Mouse (Mus musculus): ENCODE results near the gene Cdx2. TPM values are rescaled to one million over a fixed set of nuclear protein-coding genes. Genes with fewer than 3 reads are reported as not detected.

Gene Cdx2
- total RNA-seq, 1 experiment = 5.4 TPM

DNA sequence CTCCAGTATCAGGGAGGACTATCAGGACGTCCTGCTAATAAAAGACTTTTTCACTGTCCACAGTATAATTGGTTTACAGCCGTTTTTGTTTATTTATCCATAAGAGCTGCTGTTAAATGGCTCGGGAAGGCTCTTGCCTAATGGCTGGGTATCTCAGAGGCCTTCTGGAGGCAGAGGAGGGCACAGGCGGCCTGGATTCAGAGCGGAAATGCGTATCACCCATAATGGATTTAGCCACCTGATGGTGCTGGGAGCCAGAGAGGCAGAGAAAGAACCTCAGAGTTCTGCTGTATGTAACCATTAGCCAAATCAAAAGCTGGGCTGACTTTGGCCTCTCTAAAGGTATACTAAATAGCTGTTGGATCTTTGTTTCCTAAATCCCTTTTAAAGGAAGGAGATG lies 39.6 kb downstream of the Cdx2 start:
- H3K36me3 ChIP-seq (ENCODE audit: control insufficient read depth, insufficient read depth, low read length, poor library complexity, severe bottlenecking) = no peaks in the 10 kb centered on the region
- H3K27ac ChIP-seq (ENCODE audit: insufficient read depth, low read depth, low read length, poor library complexity, severe bottlenecking) = no peak overlapping the region
- no peaks in the 10 kb centered on the region for H3K4me1 ChIP-seq (ENCODE audit: control insufficient read depth in 2 of 2, insufficient read depth in 2 of 2, low read length in 2 of 2, poor library complexity in 1 of 2)
- in situ Hi-C loops (cut with MboI; ENCODE audit: low sequenced_read_pairs in 2 of 2, unreplicated experiment in 2 of 2) = loop anchor here in 1 of 2 experiments (5.0 kb wide), 1 partner anchor 75 kb away; no protein-coding TSS in a partner anchor
- H3K9me3 ChIP-seq (ENCODE audit: control insufficient read depth, insufficient read depth, low read depth, low read length) = no peaks in the 10 kb centered on the region
- TF ChIP-seq CHD2 (IDR thresholded peaks at IDR 0.05; ENCODE audit: low read depth, low read length) = no peak
- TF ChIP-seq ZC3H11A (IDR thresholded peaks at IDR 0.05; ENCODE audit: borderline replicate concordance, low read depth, low read length) = no peak
- TF ChIP-seq MAFK (IDR thresholded peaks at IDR 0.05; ENCODE audit: insufficient read depth, low read depth, low read length) = no peak
- TF ChIP-seq ZNF384 (IDR thresholded peaks at IDR 0.05; ENCODE audit: low read depth, low read length) = no peak
- TF ChIP-seq HCFC1 (IDR thresholded peaks at IDR 0.05; ENCODE audit: borderline replicate concordance, insufficient read depth, low read length) = no peak
- no peak overlapping the region for H3K9ac ChIP-seq (ENCODE audit: insufficient read depth, low read depth, low read length, poor library complexity, severe bottlenecking)
- no peak for DNase-seq (ENCODE audit: low read depth, low spot score)
- no peak overlapping the region for H3K4me3 ChIP-seq (ENCODE audit: insufficient read depth in 1 of 2, low read depth in 1 of 2, low read length in 2 of 2, poor library complexity in 1 of 2, severe bottlenecking in 1 of 2)

DNA sequence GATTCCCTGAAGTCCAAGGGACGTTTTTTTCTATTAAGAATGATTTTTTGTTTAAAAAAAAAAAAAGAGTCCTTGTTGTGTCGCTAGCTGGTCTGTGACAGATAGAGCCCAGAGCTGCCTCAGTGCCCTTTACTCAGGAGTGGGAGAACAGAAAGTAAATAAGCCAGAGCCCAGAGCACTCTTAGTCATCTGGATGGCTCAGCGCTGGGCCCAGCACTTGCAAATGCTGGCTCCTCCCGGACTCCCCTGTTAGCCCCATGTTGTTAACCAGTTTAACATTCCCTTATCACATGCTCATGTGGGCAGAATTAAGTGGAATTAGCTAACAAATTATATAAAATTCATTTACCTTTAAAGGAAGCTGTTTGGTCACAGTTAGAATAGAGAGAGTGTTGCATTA lies 43.1 kb downstream of the Cdx2 start:
- Histone ChIP-seq H3K9me3 (ENCODE audit: control insufficient read depth, insufficient read depth, low read depth, low read length) (no peaks in the 10 kb centered on the region), H3K27ac (ENCODE audit: insufficient read depth, low read depth, low read length, poor library complexity, severe bottlenecking) (no peak overlapping the region), H3K36me3 (ENCODE audit: control insufficient read depth, insufficient read depth, low read length, poor library complexity, severe bottlenecking) (no peaks in the 10 kb centered on the region), H3K4me1 (ENCODE audit: control insufficient read depth in 2 of 2, insufficient read depth in 2 of 2, low read length in 2 of 2, poor library complexity in 1 of 2) (no peaks in the 10 kb centered on the region), H3K4me3 (ENCODE audit: insufficient read depth in 1 of 2, low read depth in 1 of 2, low read length in 2 of 2, poor library complexity in 1 of 2, severe bottlenecking in 1 of 2) (no peak overlapping the region), H3K9ac (ENCODE audit: insufficient read depth, low read depth, low read length, poor library complexity, severe bottlenecking) (no peak overlapping the region)
- DNase-seq (ENCODE audit: low read depth, low spot score) = no peak
- TF ChIP-seq CHD2 (IDR thresholded peaks at IDR 0.05; ENCODE audit: low read depth, low read length) (no peak), ZC3H11A (IDR thresholded peaks at IDR 0.05; ENCODE audit: borderline replicate concordance, low read depth, low read length) (no peak), ZNF384 (IDR thresholded peaks at IDR 0.05; ENCODE audit: low read depth, low read length) (no peak), MAFK (IDR thresholded peaks at IDR 0.05; ENCODE audit: insufficient read depth, low read depth, low read length) (no peak), HCFC1 (IDR thresholded peaks at IDR 0.05; ENCODE audit: borderline replicate concordance, insufficient read depth, low read length) (no peak)
- in situ Hi-C loops (cut with MboI; ENCODE audit: low sequenced_read_pairs in 2 of 2, unreplicated experiment in 2 of 2) = no loop called here

DNA sequence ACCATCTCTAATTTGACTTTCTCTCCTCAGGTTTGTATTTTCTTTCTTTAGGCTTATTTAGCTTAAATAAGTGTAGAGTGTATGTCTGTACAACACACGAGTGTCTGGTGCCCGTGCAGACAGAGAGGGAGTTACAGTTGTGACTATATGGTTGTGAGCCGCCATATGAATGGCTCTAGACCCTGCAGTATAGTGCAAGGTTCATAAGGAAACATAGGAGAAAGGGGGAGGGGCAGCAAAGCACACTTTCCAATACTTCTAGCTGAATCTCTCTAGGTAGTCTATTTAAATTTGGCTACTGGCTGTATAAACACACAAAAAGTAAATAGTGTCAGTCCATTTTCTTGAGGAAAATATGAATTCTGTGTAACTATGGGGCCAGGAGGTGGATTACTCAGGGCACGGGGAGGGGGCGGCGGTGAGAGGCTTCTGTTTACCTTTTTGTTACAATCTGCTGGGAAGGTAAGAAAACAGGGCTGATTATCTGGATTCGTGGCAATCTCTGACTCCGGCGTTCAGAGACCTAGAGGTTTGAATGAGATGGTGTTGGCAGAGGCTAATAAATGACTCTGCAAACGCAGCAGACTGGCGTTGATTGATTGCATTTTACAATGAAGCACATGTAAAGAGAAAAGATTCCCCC lies 45.0 kb downstream of the Cdx2 start:
- Histone ChIP-seq H3K4me3 (ENCODE audit: insufficient read depth in 1 of 2, low read depth in 1 of 2, low read length in 2 of 2, poor library complexity in 1 of 2, severe bottlenecking in 1 of 2) (no peak overlapping the region), H3K9ac (ENCODE audit: insufficient read depth, low read depth, low read length, poor library complexity, severe bottlenecking) (no peak overlapping the region), H3K27ac (ENCODE audit: insufficient read depth, low read depth, low read length, poor library complexity, severe bottlenecking) (no peak overlapping the region), H3K36me3 (ENCODE audit: control insufficient read depth, insufficient read depth, low read length, poor library complexity, severe bottlenecking) (no peaks in the 10 kb centered on the region), H3K4me1 (ENCODE audit: control insufficient read depth in 2 of 2, insufficient read depth in 2 of 2, low read length in 2 of 2, poor library complexity in 1 of 2) (no peaks in the 10 kb centered on the region), H3K9me3 (ENCODE audit: control insufficient read depth, insufficient read depth, low read depth, low read length) (no peaks in the 10 kb centered on the region)
- in situ Hi-C loops (cut with MboI; ENCODE audit: low sequenced_read_pairs in 2 of 2, unreplicated experiment in 2 of 2) = no loop called here
- DNase-seq (ENCODE audit: low read depth, low spot score) = no peak
- TF ChIP-seq CHD2 (IDR thresholded peaks at IDR 0.05; ENCODE audit: low read depth, low read length) = no peak
- no peak for TF ChIP-seq HCFC1 (IDR thresholded peaks at IDR 0.05; ENCODE audit: borderline replicate concordance, insufficient read depth, low read length)
- TF ChIP-seq ZNF384 (IDR thresholded peaks at IDR 0.05; ENCODE audit: low read depth, low read length) = no peak
- TF ChIP-seq ZC3H11A (IDR thresholded peaks at IDR 0.05; ENCODE audit: borderline replicate concordance, low read depth, low read length) = no peak
- TF ChIP-seq MAFK (IDR thresholded peaks at IDR 0.05; ENCODE audit: insufficient read depth, low read depth, low read length) = no peak

DNA sequence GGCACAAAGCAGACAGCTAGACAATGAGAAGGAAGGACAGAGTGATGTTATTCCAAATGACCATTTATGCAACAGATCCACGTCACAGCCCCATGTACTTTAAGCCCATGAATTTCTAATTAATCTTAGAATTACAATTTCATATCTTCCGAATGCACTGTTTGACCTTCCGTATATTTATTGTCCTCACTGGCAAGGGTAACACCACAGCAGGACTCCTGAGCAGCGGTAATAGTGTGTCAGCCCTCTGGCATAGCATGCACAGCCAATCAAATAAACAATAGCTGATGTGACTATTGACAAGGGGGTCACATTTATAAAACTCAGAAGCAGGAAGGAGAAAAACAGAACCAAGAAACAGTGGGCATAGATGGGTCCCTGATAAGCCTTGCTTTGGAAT lies 46.3 kb downstream of the Cdx2 start:
- in situ Hi-C loops (cut with MboI; ENCODE audit: low sequenced_read_pairs in 2 of 2, unreplicated experiment in 2 of 2) = no loop called here
- DNase-seq (ENCODE audit: low read depth, low spot score) = no peak
- no peaks in the 10 kb centered on the region for H3K9me3 ChIP-seq (ENCODE audit: control insufficient read depth, insufficient read depth, low read depth, low read length)

More for the DNA sequence above, 46.3 kb downstream of the Cdx2 start:
- no peak overlapping the region for H3K27ac ChIP-seq (ENCODE audit: insufficient read depth, low read depth, low read length, poor library complexity, severe bottlenecking)
- no peak overlapping the region for H3K4me3 ChIP-seq (ENCODE audit: insufficient read depth in 1 of 2, low read depth in 1 of 2, low read length in 2 of 2, poor library complexity in 1 of 2, severe bottlenecking in 1 of 2)
- H3K9ac ChIP-seq (ENCODE audit: insufficient read depth, low read depth, low read length, poor library complexity, severe bottlenecking) = no peak overlapping the region
- TF ChIP-seq ZC3H11A (IDR thresholded peaks at IDR 0.05; ENCODE audit: borderline replicate concordance, low read depth, low read length) = no peak
- TF ChIP-seq ZNF384 (IDR thresholded peaks at IDR 0.05; ENCODE audit: low read depth, low read length) = no peak
- no peak for TF ChIP-seq CHD2 (IDR thresholded peaks at IDR 0.05; ENCODE audit: low read depth, low read length)
- no peak for TF ChIP-seq HCFC1 (IDR thresholded peaks at IDR 0.05; ENCODE audit: borderline replicate concordance, insufficient read depth, low read length)
- no peak for TF ChIP-seq MAFK (IDR thresholded peaks at IDR 0.05; ENCODE audit: insufficient read depth, low read depth, low read length)
- no peaks in the 10 kb centered on the region for H3K36me3 ChIP-seq (ENCODE audit: control insufficient read depth, insufficient read depth, low read length, poor library complexity, severe bottlenecking)
- no peaks in the 10 kb centered on the region for H3K4me1 ChIP-seq (ENCODE audit: control insufficient read depth in 2 of 2, insufficient read depth in 2 of 2, low read length in 2 of 2, poor library complexity in 1 of 2)
